Mouse (Mus musculus) megakaryocyte-erythroid progenitor cell, adult 5 weeks (primary cell): ENCODE results near the gene Svip. TPM values are rescaled to one million over a fixed set of nuclear protein-coding genes. Genes with fewer than 3 reads are reported as not detected.

ENCODE experiments used
- polyA plus RNA-seq: library from polyadenylated mRNA; stranded (reverse); fragments of >175 nt; gene quantifications from 2 replicates; pipeline ENCODE4 v1.2.3, GENCODE M21; 2012

The Svip gene
- polyA plus RNA-seq, result 84.9 and 109 TPM in 2 replicates

GRCm38 (mm10) chr7:52005511-52006295 is at the start of gene Svip:
Gene Svip (minus strand): TSS chr7:52006018.

GRCm38 (mm10) chr7:52015628-52016027 is 9.8 kb upstream of the Svip start, which contains the start of gene 1700015G11Rik:
Gene 1700015G11Rik (minus strand): TSS chr7:52015728.

Other genes with a start within 250 kb of the Svip start
- gene Gas2, start 144.0 kb downstream of the Svip start, polyA plus RNA-seq, result 1.6 and 2.3 TPM in 2 replicates
- 4.2 and 6.7 TPM in 2 replicates for gene Fancf, start 143.8 kb downstream of the Svip start, polyA plus RNA-seq
- not detected in 2 replicates for gene 1700015G11Rik, start 9.7 kb upstream of the Svip start, polyA plus RNA-seq